Mouse (Mus musculus) forebrain, postnatal 0 days (tissue): ENCODE data around the gene Gas7. TPM values are rescaled to one million over a fixed set of nuclear protein-coding genes. Genes with fewer than 3 reads are reported as not detected.

Source experiments
- ATAC-seq: fragments of 200-750 bp; cut with Nextera tagmentation; 2 replicates; pipeline ENCODE4 v1.8.0; 2017; ENCODE audit warnings: mild to moderate bottlenecking, moderate library complexity
- DNase-seq: peaks from one replicate; pipeline ENCODE4 v3.0.0-alpha.2; 2015
- H3K27ac ChIP-seq: fragments of 300-500 bp; sonication (generic); 2 replicates; pipeline ENCODE4 v1.5.1; 2014; ENCODE audit warnings: low read depth, mild to moderate bottlenecking, antibody characterized with exemption, low read length, moderate library complexity, mixed read lengths
- H3K27me3 ChIP-seq: fragments of 300-500 bp; sonication (generic); 2 replicates; pipeline ENCODE4 v1.6.1; 2014; ENCODE audit warnings: mild to moderate bottlenecking, low read length, mixed read lengths; ENCODE audit not compliant: insufficient read depth
- H3K36me3 ChIP-seq: fragments of 300-500 bp; sonication (generic); 2 replicates; pipeline ENCODE4 v1.6.1; 2014; ENCODE audit warnings: mild to moderate bottlenecking, moderate library complexity; ENCODE audit not compliant: insufficient read depth
- H3K4me1 ChIP-seq: fragments of 300-500 bp; sonication (generic); 2 replicates; pipeline ENCODE4 v1.6.1; 2014; ENCODE audit warnings: antibody characterized with exemption; ENCODE audit not compliant: insufficient read depth
- H3K4me2 ChIP-seq: fragments of 300-500 bp; sonication (generic); 2 replicates; pipeline ENCODE4 v1.6.1; 2014; ENCODE audit warnings: low read depth, mild to moderate bottlenecking, moderate library complexity
- H3K4me3 ChIP-seq: fragments of 300-500 bp; sonication (generic); 2 replicates; pipeline ENCODE4 v1.5.1; 2014; ENCODE audit warnings: low read depth, low read length, mixed read lengths
- H3K9ac ChIP-seq: fragments of 300-500 bp; sonication (generic); 2 replicates; pipeline ENCODE4 v1.6.1; 2014; ENCODE audit warnings: mild to moderate bottlenecking
- H3K9me3 ChIP-seq: fragments of 300-500 bp; sonication (generic); 2 replicates; pipeline ENCODE4 v1.6.1; 2016; ENCODE audit warnings: low read length
- CTCF ChIP-seq: sonication (generic); IDR thresholded peaks from 2 replicates; pipeline ENCODE4 v1.5.1; 2016; ENCODE audit warnings: antibody characterized with exemption, control low read depth, low read depth
- whole genome bisulfite sequencing: fragments of 180-500 bp; shearing (Covaris S2); extraction: QIAGEN DNeasy Blood & Tissue Kit; methylation state at CpG from one replicate; pipeline ENCODE4 v1.1.7; 2014; 5-methylcytosine and 5-hydroxymethylcytosine counted together
- polyA plus RNA-seq: library from polyadenylated mRNA; unstranded; fragments of >200 nt; fragmentation: Nextera tagmentation; extraction: Ambion mirVana; gene quantifications from 2 replicates; pipeline ENCODE4 v1.2.1, GENCODE M21; 2015
- total RNA-seq: library from RNA; depleted of rRNA; stranded (reverse); fragments of >200 nt; gene quantifications from 2 replicates; pipeline ENCODE4 v1.2.3, GENCODE M21; 2014

Gene Gas7
- total and polyA plus RNA-seq, 2 experiments from 2014 or later = 124 to 176 TPM

GRCm38 (mm10) chr11:67596856-67597255 lies 141.6 kb downstream of the Gas7 start:
- DNase-seq (no peak), ATAC-seq (peak; percentile 62)
- H3K4me2 ChIP-seq = peak overlapping the region; percentile 50
- no peaks in the 10 kb centered on the region for H3K36me3 ChIP-seq
- 35% methylated on average over 6 of the region's 6 CpGs for WGBS
- peak overlapping the region; percentile 43 for H3K4me3 ChIP-seq
- H3K4me1 ChIP-seq = peaks cover 30% of the 10 kb centered on the region
- H3K9me3 ChIP-seq = no peaks in the 10 kb centered on the region
- TF ChIP-seq CTCF = no peak; the same call in 1 of the 2 replicates
- H3K27ac ChIP-seq = peak overlapping the region; percentile 94
- H3K9ac ChIP-seq = peak overlapping the region; percentile 61
- no peaks in the 10 kb centered on the region for H3K27me3 ChIP-seq

GRCm38 (mm10) chr11:67597388-67597787 lies 142.2 kb downstream of the Gas7 start:
- 35% methylated on average over 7 of the region's 7 CpGs for WGBS
- peak; percentile 58 for DNase-seq
- TF ChIP-seq CTCF = no peak

GRCm38 (mm10) chr11:67599141-67599540 lies 143.9 kb downstream of the Gas7 start:
- ATAC-seq (no peak; the same call in 1 of the 2 replicates), DNase-seq (no peak)
- peaks cover 38% of the 10 kb centered on the region for H3K4me1 ChIP-seq
- no peaks in the 10 kb centered on the region for H3K27me3 ChIP-seq
- H3K36me3 ChIP-seq = peaks cover 2% of the 10 kb centered on the region; the same call in 1 of the 2 replicates
- H3K4me3 ChIP-seq = peak overlapping the region; percentile 43; the same call in 1 of the 2 replicates
- peak overlapping the region; percentile 50 for H3K4me2 ChIP-seq
- WGBS = 19% methylated on average over 1 of the region's 1 CpGs
- no peak overlapping the region for H3K9ac ChIP-seq
- no peak for TF ChIP-seq CTCF
- no peaks in the 10 kb centered on the region for H3K9me3 ChIP-seq
- no peak overlapping the region for H3K27ac ChIP-seq

More at GRCm38 (mm10) chr11:67597388-67597787, 142.2 kb downstream of the Gas7 start:
- Histone ChIP-seq H3K27me3 (no peaks in the 10 kb centered on the region), H3K9me3 (no peaks in the 10 kb centered on the region), H3K4me3 (peak overlapping the region; percentile 43), H3K4me1 (peaks cover 32% of the 10 kb centered on the region), H3K9ac (peak overlapping the region; percentile 61), H3K36me3 (no peaks in the 10 kb centered on the region), H3K4me2 (peak overlapping the region; percentile 50), H3K27ac (peak overlapping the region; percentile 94)
- ATAC-seq = no peak

GRCm38 (mm10) chr11:67600710-67601430 lies 145.6 kb downstream of the Gas7 start:
- no peaks in the 10 kb centered on the region for H3K27me3 ChIP-seq
- no peak overlapping the region for H3K27ac ChIP-seq
- no peak overlapping the region for H3K9ac ChIP-seq
- peaks cover 33% of the 10 kb centered on the region for H3K4me1 ChIP-seq
- H3K4me2 ChIP-seq = peak overlapping the region; percentile 15; the same call in 1 of the 2 replicates
- H3K36me3 ChIP-seq = peaks cover 9% of the 10 kb centered on the region
- no peaks in the 10 kb centered on the region for H3K9me3 ChIP-seq
- WGBS = 55% methylated on average over 8 of the region's 8 CpGs
- H3K4me3 ChIP-seq = no peak overlapping the region
- ATAC-seq (no peak), DNase-seq (no peak)
- no peak for TF ChIP-seq CTCF

- H3K27ac ChIP-seq = peak overlapping the region; percentile 66
- H3K27me3 ChIP-seq = no peaks in the 10 kb centered on the region
- 20% methylated on average over 12 of the region's 12 CpGs for WGBS
- H3K4me3 ChIP-seq = no peak overlapping the region
- TF ChIP-seq CTCF = no peak
- H3K4me1 ChIP-seq = peaks cover 29% of the 10 kb centered on the region
- H3K9me3 ChIP-seq = no peaks in the 10 kb centered on the region
- DNase-seq (no peak), ATAC-seq (peak; percentile 74)
- H3K4me2 ChIP-seq = 0 out of 2 replicates have a peak overlapping the region, but pooled peaks have one; percentile 13
- peaks cover 9% of the 10 kb centered on the region for H3K36me3 ChIP-seq
- H3K9ac ChIP-seq = no peak overlapping the region; the same call in 1 of the 2 replicates
These were observed 147.6 kb downstream of the Gas7 start for GRCm38 (mm10) chr11:67602711-67603369.

GRCm38 (mm10) chr11:67604481-67604880 lies 149.2 kb downstream of the Gas7 start:
- no peaks in the 10 kb centered on the region for H3K27me3 ChIP-seq
- ATAC-seq (no peak), DNase-seq (no peak)
- H3K9ac ChIP-seq = no peak overlapping the region
- no peak for TF ChIP-seq CTCF
- H3K36me3 ChIP-seq = peaks cover 9% of the 10 kb centered on the region
- 80% methylated on average over 2 of the region's 2 CpGs for WGBS
- H3K27ac ChIP-seq = no peak overlapping the region
- H3K4me2 ChIP-seq = no peak overlapping the region
- H3K9me3 ChIP-seq = no peaks in the 10 kb centered on the region
- peaks cover 22% of the 10 kb centered on the region for H3K4me1 ChIP-seq
- no peak overlapping the region for H3K4me3 ChIP-seq
